Mouse (Mus musculus) hindbrain, embryonic 14.5 days (tissue): ENCODE measurements around the gene a. TPM values are rescaled to one million over a fixed set of nuclear protein-coding genes. Genes with fewer than 3 reads are reported as not detected.
A peak's percentile ranks its signal among the peaks of the same experiment; 100 is the strongest.

Source experiments
- ATAC-seq: fragments of 200-750 bp; cut with Nextera tagmentation; 2 replicates; pipeline ENCODE4 v1.8.0; 2017; ENCODE audit warnings: moderate number of reproducible peaks, mild to moderate bottlenecking, moderate TSS enrichment, moderate library complexity; ENCODE audit not compliant: low FRiP score
- DNase-seq: peaks from one replicate; pipeline ENCODE4 v3.0.0-alpha.2; 2015; ENCODE audit warnings: low spot score
- H3K27ac ChIP-seq: fragments of 300-500 bp; sonication (generic); 2 replicates; pipeline ENCODE4 v1.5.1; 2014; ENCODE audit warnings: mild to moderate bottlenecking, moderate library complexity
- H3K27me3 ChIP-seq: fragments of 300-500 bp; sonication (generic); 2 replicates; pipeline ENCODE4 v1.6.1; 2014; ENCODE audit warnings: mild to moderate bottlenecking, low read length, mixed read lengths; ENCODE audit not compliant: control insufficient read depth, insufficient read depth
- H3K36me3 ChIP-seq: fragments of 300-500 bp; sonication (generic); replicated peaks from 2 replicates; pipeline ENCODE4 v1.6.1; 2014; ENCODE audit not compliant: control insufficient read depth, insufficient read depth
- H3K4me1 ChIP-seq: fragments of 300-500 bp; sonication (generic); replicated peaks from 2 replicates; pipeline ENCODE4 v1.6.1; 2014; ENCODE audit warnings: antibody characterized with exemption, low read length, mixed read lengths; ENCODE audit not compliant: control insufficient read depth, insufficient read depth
- H3K4me2 ChIP-seq: fragments of 300-500 bp; sonication (generic); replicated peaks from 2 replicates; pipeline ENCODE4 v1.6.1; 2014; ENCODE audit warnings: mild to moderate bottlenecking, moderate library complexity
- H3K4me3 ChIP-seq: fragments of 300-500 bp; sonication (generic); replicated peaks from 2 replicates; pipeline ENCODE4 v1.5.1; 2014; ENCODE audit warnings: mild to moderate bottlenecking, low read length
- H3K9ac ChIP-seq: fragments of 300-500 bp; sonication (generic); 2 replicates; pipeline ENCODE4 v1.6.1; 2014
- H3K9me3 ChIP-seq: fragments of 300-500 bp; sonication (generic); 2 replicates; pipeline ENCODE4 v1.6.1; 2016; ENCODE audit warnings: low read length; ENCODE audit not compliant: control insufficient read depth
- WGBS: fragments of 180-500 bp; shearing (Covaris S2); extraction: QIAGEN DNeasy Blood & Tissue Kit; methylation state at CpG from one replicate; pipeline ENCODE4 v1.1.7; 2014; 5-methylcytosine and 5-hydroxymethylcytosine counted together
- polyA plus RNA-seq: library from polyadenylated mRNA; unstranded; fragments of >200 nt; fragmentation: Nextera tagmentation; extraction: Ambion mirVana; gene quantifications from 2 replicates; pipeline ENCODE4 v1.2.1, GENCODE M21; 2014

The a gene
- polyA plus RNA-seq, 1 experiment from 2014 or later = 1.3 TPM

GRCm38 (mm10) chr2:154863672-154864071, 72.5 kb downstream of the a start:
- Histone ChIP-seq H3K36me3 (peaks cover 68% of the 10 kb centered on the region), H3K4me2 (no peak overlapping the region), H3K27ac (no peak overlapping the region), H3K4me3 (no peak overlapping the region), H3K27me3 (no peaks in the 10 kb centered on the region), H3K4me1 (no peaks in the 10 kb centered on the region), H3K9me3 (no peaks in the 10 kb centered on the region), H3K9ac (no peak overlapping the region)
- no peak for DNase-seq
- ATAC-seq = no peak
- 91% methylated on average over 13 of the region's 13 CpGs for WGBS

- Histone ChIP-seq H3K4me2 (no peak overlapping the region), H3K27ac (no peak overlapping the region), H3K9ac (no peak overlapping the region), H3K36me3 (peaks cover 78% of the 10 kb centered on the region), H3K27me3 (no peaks in the 10 kb centered on the region), H3K9me3 (no peaks in the 10 kb centered on the region), H3K4me3 (no peak overlapping the region), H3K4me1 (no peaks in the 10 kb centered on the region)
- WGBS = 79% methylated on average over 3 of the region's 3 CpGs
- no peak for ATAC-seq
- DNase-seq = no peak
Measured at GRCm38 (mm10) chr2:154865696-154866095, 74.5 kb downstream of the a start.

GRCm38 (mm10) chr2:154868106-154868505, 76.9 kb downstream of the a start:
- Histone ChIP-seq H3K27me3 (no peaks in the 10 kb centered on the region), H3K27ac (no peak overlapping the region), H3K4me1 (no peaks in the 10 kb centered on the region), H3K4me2 (no peak overlapping the region), H3K9me3 (no peaks in the 10 kb centered on the region), H3K9ac (no peak overlapping the region), H3K36me3 (peaks cover 93% of the 10 kb centered on the region), H3K4me3 (no peak overlapping the region)
- DNase-seq = no peak
- no peak for ATAC-seq
- 93% methylated on average over 1 of the region's 1 CpGs for WGBS

- Histone ChIP-seq H3K4me1 (no peaks in the 10 kb centered on the region), H3K9me3 (no peaks in the 10 kb centered on the region), H3K4me2 (no peak overlapping the region), H3K9ac (no peak overlapping the region), H3K36me3 (peaks cover 89% of the 10 kb centered on the region), H3K4me3 (no peak overlapping the region), H3K27me3 (no peaks in the 10 kb centered on the region), H3K27ac (no peak overlapping the region)
- ATAC-seq (no peak), DNase-seq (no peak)
Measured at GRCm38 (mm10) chr2:154869954-154870641, 78.9 kb downstream of the a start.

- Histone ChIP-seq H3K9ac (no peak overlapping the region), H3K9me3 (no peaks in the 10 kb centered on the region), H3K4me3 (no peak overlapping the region), H3K4me2 (no peak overlapping the region), H3K36me3 (peaks cover 63% of the 10 kb centered on the region), H3K27me3 (no peaks in the 10 kb centered on the region), H3K27ac (no peak overlapping the region), H3K4me1 (no peaks in the 10 kb centered on the region)
- no peak for ATAC-seq
- DNase-seq = no peak
- 88% methylated on average over 2 of the region's 2 CpGs for WGBS
Measured at GRCm38 (mm10) chr2:154876621-154877020, 85.4 kb downstream of the a start.

GRCm38 (mm10) chr2:154891585-154891984, 100.4 kb downstream of the a start:
- peaks cover 17% of the 10 kb centered on the region for H3K4me1 ChIP-seq
- DNase-seq (no peak), ATAC-seq (no peak)
- no peaks in the 10 kb centered on the region for H3K9me3 ChIP-seq
- peaks cover 17% of the 10 kb centered on the region for H3K36me3 ChIP-seq
- H3K4me3 ChIP-seq = peak overlapping the region; percentile 89
- H3K27ac ChIP-seq = no peak overlapping the region
- 19% methylated on average over 2 of the region's 2 CpGs for WGBS
- no peaks in the 10 kb centered on the region; the same call in 1 of the 2 replicates for H3K27me3 ChIP-seq
- H3K9ac ChIP-seq = peak overlapping the region; percentile 83
- H3K4me2 ChIP-seq = peak overlapping the region; percentile 81

- ATAC-seq = peak; percentile 97
- H3K4me3 ChIP-seq = peak within 1 kb of the TSS; percentile 89
- DNase-seq = peak; percentile 97
- peaks cover 9% of the 10 kb centered on the region for H3K36me3 ChIP-seq
- WGBS = under 1% methylated on average over 75 of the region's 75 CpGs
- H3K4me2 ChIP-seq = peak within 1 kb of the TSS; percentile 81
- H3K27ac ChIP-seq = peak within 1 kb of the TSS; percentile 66
- H3K4me1 ChIP-seq = peaks cover 17% of the 10 kb centered on the region
- H3K9ac ChIP-seq = peak within 1 kb of the TSS; percentile 83
- no peaks in the 10 kb centered on the region for H3K9me3 ChIP-seq
- H3K27me3 ChIP-seq = no peaks in the 10 kb centered on the region; the same call in 1 of the 2 replicates
Measured at GRCm38 (mm10) chr2:154892201-154893044, 101.2 kb downstream of the a start, which contains the start of gene Eif2s2. Eif2s2 (minus strand) TSS chr2:154892935.

GRCm38 (mm10) chr2:154893045-154893385, 101.8 kb downstream of the a start:
- Histone ChIP-seq H3K9ac (peak overlapping the region; percentile 38), H3K27me3 (no peaks in the 10 kb centered on the region; the same call in 1 of the 2 replicates), H3K4me2 (peak overlapping the region; percentile 81), H3K4me1 (peaks cover 17% of the 10 kb centered on the region), H3K4me3 (peak overlapping the region; percentile 89), H3K27ac (no peak overlapping the region), H3K36me3 (peaks cover 3% of the 10 kb centered on the region; the same call in 1 of the 2 replicates), H3K9me3 (no peaks in the 10 kb centered on the region)
- no peak for DNase-seq
- WGBS = 10% methylated on average over 12 of the region's 12 CpGs
- no peak; the same call in 1 of the 2 replicates for ATAC-seq

- no peak for DNase-seq
- Histone ChIP-seq H3K27ac (no peak overlapping the region), H3K9me3 (no peaks in the 10 kb centered on the region), H3K4me3 (peak overlapping the region; percentile 89; the same call in 1 of the 2 replicates), H3K27me3 (no peaks in the 10 kb centered on the region; the same call in 1 of the 2 replicates), H3K9ac (0 out of 2 replicates have a peak overlapping the region, but pooled peaks have one; percentile 38), H3K36me3 (no peaks in the 10 kb centered on the region), H3K4me2 (peak overlapping the region; percentile 81), H3K4me1 (peaks cover 17% of the 10 kb centered on the region)
- WGBS = 77% methylated on average over 4 of the region's 4 CpGs
- ATAC-seq = no peak
Measured at GRCm38 (mm10) chr2:154893548-154893947, 102.3 kb downstream of the a start.
